ENCODE assay signal across 8 mouse cellular contexts in the genomic region with DNA sequence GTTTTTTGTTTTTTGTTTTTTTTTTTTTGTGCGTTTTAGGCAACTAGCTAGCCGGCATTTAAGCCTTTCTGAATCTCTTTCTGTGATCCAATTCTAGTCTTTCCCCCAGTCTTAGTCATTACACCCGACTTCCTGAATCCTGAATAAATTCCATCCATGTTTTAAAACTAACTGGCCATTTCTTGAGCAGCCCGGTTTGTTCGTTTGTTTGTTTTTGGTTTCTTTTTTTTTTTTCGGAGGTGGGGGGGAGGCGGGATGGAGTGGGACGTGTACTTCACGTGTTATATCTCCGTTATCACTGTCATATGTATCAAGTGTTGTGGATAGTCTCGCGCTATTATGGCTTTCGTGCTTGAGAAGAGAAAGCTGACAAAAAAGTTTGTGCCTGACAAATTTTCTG. TPM values are rescaled to one million over a fixed set of nuclear protein-coding genes. Genes with fewer than 3 reads are reported as not detected.
DNase-seq lines count a peak whose midpoint lies in the region; ATAC-seq lines count a peak whose summit lies in the region.

No protein-coding gene starts in this region.

- 19% methylated on average over 13 of the region's 13 CpGs for WGBS in kidney, embryonic 15.5 days

- 0 out of 2 replicates have a peak overlapping the region, but pooled peaks have one; percentile 23 for H3K9ac ChIP-seq in kidney, embryonic 15.5 days

- no peaks in the 10 kb centered on the region for H3K27me3 ChIP-seq in kidney, embryonic 15.5 days

- peaks cover 7% of the 10 kb centered on the region; the same call in 1 of the 2 replicates for H3K4me1 ChIP-seq in kidney, embryonic 15.5 days

- DNase-seq in kidney, adult 9 months: no peak
- peak; percentile 31 for DNase-seq in MN1 (ENCODE audit: low spot score)
- peak; percentile 9 for DNase-seq in lung, postnatal 10 days
- DNase-seq in urinary bladder, adult 2 months (ENCODE audit: low spot score): no peak
- no peak for DNase-seq in cerebellum, postnatal 36 days
- DNase-seq in spleen, postnatal 36 days (ENCODE audit: low spot score in 2 of 2): no peak

- H3K36me3 ChIP-seq in kidney, embryonic 15.5 days: no peaks in the 10 kb centered on the region

- peak overlapping the region; percentile 37; the same call in 1 of the 2 replicates for H3K27ac ChIP-seq in kidney, embryonic 15.5 days

- H3K4me2 ChIP-seq in kidney, embryonic 15.5 days: peak overlapping the region; percentile 58

- no peaks in the 10 kb centered on the region for H3K9me3 ChIP-seq in kidney, embryonic 15.5 days (replicated peaks)

- peak overlapping the region; percentile 62 for H3K4me3 ChIP-seq in kidney, embryonic 15.5 days (replicated peaks)

- ATAC-seq in kidney, embryonic 15.5 days (replicated peaks; ENCODE audit: low FRiP score): no peak
- ATAC-seq in granulocyte monocyte progenitor cell, adult 5-6 weeks (replicated peaks; ENCODE audit: poor library complexity, severe bottlenecking): peak; percentile 21; the same call in 1 of the 2 replicates

RNA-seq across cellular contexts. Expression of gene Aifm1, which starts 0.5 kb away (rescaled TPM):
- 90.7 and 97.2 TPM in 2 replicates for polyA plus RNA-seq in kidney, embryonic 15.5 days (2015; fragmentation: Nextera tagmentation; extraction: Ambion mirVana)
- total RNA-seq in granulocyte monocyte progenitor cell, adult 5-6 weeks (2014; fragmentation: Nextera tagmentation): 67.0 TPM in 2 replicates
- total RNA-seq in granulocyte monocyte progenitor cell, adult 5-6 weeks (2017): 85.6 and 97.1 TPM in 2 replicates
- polyA plus RNA-seq in urinary bladder, adult 2 months (2012; rRNA removed): 28.1 and 33.5 TPM in 2 replicates

RNA-seq across cellular contexts. Expression of gene Rab33a, which starts 5.3 kb away (rescaled TPM):
- polyA plus RNA-seq in kidney, embryonic 15.5 days (2015; fragmentation: Nextera tagmentation; extraction: Ambion mirVana): 2.3 and 3.6 TPM in 2 replicates
- total RNA-seq in granulocyte monocyte progenitor cell, adult 5-6 weeks (2014; fragmentation: Nextera tagmentation): not detected in 2 replicates
- total RNA-seq in granulocyte monocyte progenitor cell, adult 5-6 weeks (2017): not detected in 2 replicates
- 0.85 and 0.91 TPM in 2 replicates for polyA plus RNA-seq in urinary bladder, adult 2 months (2012; rRNA removed)

RNA-seq across cellular contexts. Expression of gene Elf4, which starts 50.9 kb away (rescaled TPM):
- 5.3 and 6.3 TPM in 2 replicates for polyA plus RNA-seq in kidney, embryonic 15.5 days (2015; fragmentation: Nextera tagmentation; extraction: Ambion mirVana)
- 45.1 and 47.2 TPM in 2 replicates for total RNA-seq in granulocyte monocyte progenitor cell, adult 5-6 weeks (2014; fragmentation: Nextera tagmentation)
- 12.7 and 13.8 TPM in 2 replicates for total RNA-seq in granulocyte monocyte progenitor cell, adult 5-6 weeks (2017)
- 15.6 and 16.7 TPM in 2 replicates for polyA plus RNA-seq in urinary bladder, adult 2 months (2012; rRNA removed)

Comparison
In these comparisons a context has a peak if more than half of its experiments do, and no peak if none do; other contexts are left out.
1. DNase-seq: peak in MN1 (single experiment) and lung, postnatal 10 days (single experiment); none in kidney, adult 9 months (single experiment), urinary bladder, adult 2 months (single experiment), cerebellum, postnatal 36 days (0 of 2) and spleen, postnatal 36 days (0 of 2).